Comparison of ENCODE assay signal across 8 mouse cellular contexts in the genomic region with DNA sequence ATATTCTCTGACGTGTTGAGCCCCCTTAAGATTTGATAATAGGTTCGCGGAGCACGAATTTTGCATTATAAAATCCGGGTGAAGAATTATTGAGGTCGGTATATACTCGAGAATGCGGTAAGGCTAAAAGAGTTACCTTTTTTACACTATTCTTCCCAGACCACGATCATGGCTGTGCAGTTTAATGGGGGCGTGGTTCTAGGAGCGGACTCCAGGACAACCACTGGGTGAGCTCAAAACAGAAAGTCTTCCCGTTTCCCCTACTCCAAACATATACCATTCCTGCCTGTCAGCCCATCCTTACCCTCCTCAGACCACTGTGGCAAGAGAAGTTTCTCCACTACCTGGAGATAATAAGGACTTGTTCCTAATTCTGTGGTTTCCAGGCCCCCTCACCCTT. TPM values are rescaled to one million over a fixed set of nuclear protein-coding genes. Genes with fewer than 3 reads are reported as not detected.
DNase-seq lines count a peak whose midpoint lies in the region; ATAC-seq and TF ChIP-seq lines count a peak whose summit lies in the region.

No protein-coding gene starts in this region.

- no peak for TF ChIP-seq EP300 in MEL (IDR thresholded peaks at IDR 0.05; ENCODE audit: low read depth in 1 of 2, low read length in 2 of 2)

- no peaks in the 10 kb centered on the region for H3K9me3 ChIP-seq in heart, embryonic 13.5 days
- no peaks in the 10 kb centered on the region for H3K9me3 ChIP-seq in MEL (replicated peaks; ENCODE audit: insufficient read depth, low read length)

- H3K79me2 ChIP-seq in MEL (ENCODE audit: control insufficient read depth, insufficient read depth, low read length, poor library complexity) = peaks cover 13% of the 10 kb centered on the region

- TF ChIP-seq POLR2A in MEL (IDR thresholded peaks at IDR 0.05; ENCODE audit: control insufficient read depth in 1 of 2, insufficient read depth in 1 of 2, low read depth in 1 of 2, low read length in 2 of 2, poor library complexity in 1 of 2) = no peak

- intact Hi-C loops in heart, postnatal 25 days (cut with DNase I) = no loop called here

- WGBS in heart, embryonic 13.5 days = 1% methylated on average over 12 of the region's 12 CpGs

- no peak; the same call in 1 of the 2 replicates for ATAC-seq in heart, embryonic 13.5 days (ENCODE audit: extremely low read depth, insufficient number of reproducible peaks, low FRiP score, low TSS enrichment)
- 0 out of 2 replicates have a peak, but pooled peaks have one; percentile 38 for ATAC-seq in granulocyte monocyte progenitor cell, adult 5-6 weeks (replicated peaks; ENCODE audit: poor library complexity, severe bottlenecking)
- ATAC-seq in megakaryocyte progenitor cell, adult 5-6 weeks (replicated peaks; ENCODE audit: poor library complexity) = peak; percentile 29; the same call in 1 of the 2 replicates

- DNase-seq in heart, postnatal 25 days (ENCODE audit: low spot score) = no peak
- peak; percentile 60 for DNase-seq in MEL (ENCODE audit: low read depth, low spot score)
- DNase-seq in spleen, postnatal 10 days (ENCODE audit: low spot score in 2 of 2) = no peak
- no peak for DNase-seq in cerebellum, adult 8-10 months
- no peak for DNase-seq in cerebellum, postnatal 10 days

- peak overlapping the region; percentile 83 for H3K4me2 ChIP-seq in heart, embryonic 13.5 days

- H3K4me1 ChIP-seq in heart, embryonic 13.5 days = peaks cover 15% of the 10 kb centered on the region
- peaks cover 0 to 7% of the 10 kb centered on the region in 2 experiments; a peak in 1 of 4 replicates for H3K4me1 ChIP-seq in MEL (ENCODE audit: control insufficient read depth in 1 of 2, insufficient read depth in 2 of 2, low read length in 2 of 2)

- TF ChIP-seq RAD21 in MEL (IDR thresholded peaks at IDR 0.05; ENCODE audit: low read depth, low read length) = no peak

- H3K9ac ChIP-seq in heart, embryonic 13.5 days = peak overlapping the region; percentile 84
- H3K9ac ChIP-seq in MEL (ENCODE audit: control insufficient read depth, low read depth, low read length, poor library complexity, severe bottlenecking) = peak overlapping the region; percentile 91

- H3K4me3 ChIP-seq in heart, embryonic 13.5 days = peak overlapping the region; percentile 65
- peak overlapping the region; percentile 87 to 89 for H3K4me3 ChIP-seq in MEL (ENCODE audit: control insufficient read depth in 1 of 2, insufficient read depth in 1 of 2, low read depth in 2 of 2, low read length in 2 of 2)

- H3K27ac ChIP-seq in heart, embryonic 13.5 days (replicated peaks) = no peak overlapping the region
- peak overlapping the region; percentile 59; the same call in 1 of the 2 replicates for H3K27ac ChIP-seq in MEL (ENCODE audit: control insufficient read depth, low read depth, low read length)

- no peaks in the 10 kb centered on the region for H3K27me3 ChIP-seq in heart, embryonic 13.5 days (replicated peaks)
- H3K27me3 ChIP-seq in MEL (ENCODE audit: control insufficient read depth in 1 of 2, insufficient read depth in 2 of 2, low read length in 2 of 2) = no peaks in the 10 kb centered on the region

- H3K36me3 ChIP-seq in heart, embryonic 13.5 days = peaks cover 35% of the 10 kb centered on the region
- peaks cover 3 to 5% of the 10 kb centered on the region in 2 experiments; a peak in 3 of 4 replicates for H3K36me3 ChIP-seq in MEL (ENCODE audit: control insufficient read depth in 1 of 2, insufficient read depth in 2 of 2, low read length in 2 of 2)

- TF ChIP-seq CTCF in MEL (IDR thresholded peaks at IDR 0.05 in 2 of 3, conservative IDR thresholded peaks at IDR 0.05 in 1 of 3; ENCODE audit: control insufficient read depth in 1 of 3, insufficient read depth in 1 of 3, low read depth in 2 of 3, low read length in 3 of 3, poor library complexity in 1 of 3, severe bottlenecking in 1 of 3) = no peak; a peak in 1 of 6 replicates

TF ChIP-seq in MEL, 35 proteins besides CTCF, POLR2A, EP300 and RAD21 (continues in another document):
- no peak for TF ChIP-seq CHD2 (IDR thresholded peaks at IDR 0.05; ENCODE audit: low read length)
- no peak for TF ChIP-seq ETS1 (IDR thresholded peaks at IDR 0.05; ENCODE audit: low read depth, low read length)
- no peak for TF ChIP-seq ELF1 (IDR thresholded peaks at IDR 0.05; ENCODE audit: low read depth, low read length)
- TF ChIP-seq NRF1 (IDR thresholded peaks at IDR 0.05; ENCODE audit: insufficient read depth, low read depth, low read length, poor library complexity, severe bottlenecking) = no peak
- no peak for TF ChIP-seq JUND (IDR thresholded peaks at IDR 0.05; ENCODE audit: low read depth, low read length)
- no peak for TF ChIP-seq CHD1 (IDR thresholded peaks at IDR 0.05; ENCODE audit: low read depth, low read length)
- TF ChIP-seq MXI1 (IDR thresholded peaks at IDR 0.05; ENCODE audit: low read depth, low read length) = no peak; the same call in 1 of the 2 replicates
- no peak for TF ChIP-seq MAX (IDR thresholded peaks at IDR 0.05; ENCODE audit: low read length)
- no peak for TF ChIP-seq RCOR1 (IDR thresholded peaks at IDR 0.05; ENCODE audit: low read depth, low read length)
- TF ChIP-seq MYB (IDR thresholded peaks at IDR 0.05; ENCODE audit: low read depth, low read length) = no peak
- no peak for TF ChIP-seq TBP (IDR thresholded peaks at IDR 0.05; ENCODE audit: low read depth, low read length)
- TF ChIP-seq MYC (IDR thresholded peaks at IDR 0.05; ENCODE audit: low read depth, low read length) = no peak
- no peak for TF ChIP-seq GABPA (IDR thresholded peaks at IDR 0.05; ENCODE audit: low read depth, low read length)
- no peak for TF ChIP-seq USF2 (IDR thresholded peaks at IDR 0.05; ENCODE audit: borderline replicate concordance in 1 of 2, insufficient read depth in 1 of 2, low read depth in 1 of 2, low read length in 2 of 2)
- no peak for TF ChIP-seq E2F4 (IDR thresholded peaks at IDR 0.05; ENCODE audit: borderline replicate concordance, low read depth, low read length)
- no peak for TF ChIP-seq UBTF (IDR thresholded peaks at IDR 0.05; ENCODE audit: borderline replicate concordance, insufficient read depth, low read depth, low read length)
- TF ChIP-seq TAL1 (IDR thresholded peaks at IDR 0.05; ENCODE audit: low read length) = no peak

RNA-seq across cellular contexts. Expression of a gene that starts 0.6 kb away (rescaled TPM):
- polyA plus RNA-seq in heart, embryonic 13.5 days (2015; fragmentation: Nextera tagmentation; extraction: Ambion mirVana) = 636 and 691 TPM in 2 replicates
- total RNA-seq in heart, postnatal 25 days (2021) = 100 to 1,000 TPM; 227 to 230 TPM
- 602 and 671 TPM in 2 replicates for total RNA-seq in MEL (2012; rRNA removed)
- polyA plus RNA-seq in MEL (2012; ENCODE audit: insufficient read depth in 1 of 2, insufficient read length in 2 of 2, low read depth in 1 of 2, low replicate concordance in 2 of 2, missing spikeins in 1 of 2) = 100 to 1,000 TPM in 1 of 2 experiments, not detected in 1; 462 TPM
- total RNA-seq in granulocyte monocyte progenitor cell, adult 5-6 weeks (2014; fragmentation: Nextera tagmentation) = 243 and 281 TPM in 2 replicates
- 290 and 384 TPM in 2 replicates for total RNA-seq in granulocyte monocyte progenitor cell, adult 5-6 weeks (2017)
- total RNA-seq in megakaryocyte progenitor cell, adult 5-6 weeks (2015) = 141 and 153 TPM in 2 replicates
- 272 and 309 TPM in 2 replicates for total RNA-seq in megakaryocyte progenitor cell, adult 5-6 weeks (2017)

RNA-seq across cellular contexts. Expression of a gene that starts 6.7 kb away (rescaled TPM):
- polyA plus RNA-seq in heart, embryonic 13.5 days (2015; fragmentation: Nextera tagmentation; extraction: Ambion mirVana) = 0.12 and 0.99 TPM in 2 replicates
- total RNA-seq in heart, postnatal 25 days (2021) = not detected
- total RNA-seq in MEL (2012; rRNA removed) = not detected in 2 replicates
- under 1 TPM in 1 of 2 experiments, not detected in 1; 0.06 TPM for polyA plus RNA-seq in MEL (2012; ENCODE audit: insufficient read depth in 1 of 2, insufficient read length in 2 of 2, low read depth in 1 of 2, low replicate concordance in 2 of 2, missing spikeins in 1 of 2)
- not detected in 2 replicates for total RNA-seq in granulocyte monocyte progenitor cell, adult 5-6 weeks (2014; fragmentation: Nextera tagmentation)
- not detected in 2 replicates for total RNA-seq in granulocyte monocyte progenitor cell, adult 5-6 weeks (2017)
- total RNA-seq in megakaryocyte progenitor cell, adult 5-6 weeks (2015) = not detected in 2 replicates
- total RNA-seq in megakaryocyte progenitor cell, adult 5-6 weeks (2017) = not detected in 2 replicates

RNA-seq across cellular contexts. Expression of a gene that starts 7.0 kb away (rescaled TPM):
- polyA plus RNA-seq in heart, embryonic 13.5 days (2015; fragmentation: Nextera tagmentation; extraction: Ambion mirVana) = not detected in 2 replicates
- not detected for total RNA-seq in heart, postnatal 25 days (2021)
- not detected in 2 replicates for total RNA-seq in MEL (2012; rRNA removed)
- not detected for polyA plus RNA-seq in MEL (2012; ENCODE audit: insufficient read depth in 1 of 2, insufficient read length in 2 of 2, low read depth in 1 of 2, low replicate concordance in 2 of 2, missing spikeins in 1 of 2)
- total RNA-seq in granulocyte monocyte progenitor cell, adult 5-6 weeks (2014; fragmentation: Nextera tagmentation) = not detected in 2 replicates
- not detected in 2 replicates for total RNA-seq in granulocyte monocyte progenitor cell, adult 5-6 weeks (2017)
- total RNA-seq in megakaryocyte progenitor cell, adult 5-6 weeks (2015) = not detected in 2 replicates
- not detected in 2 replicates for total RNA-seq in megakaryocyte progenitor cell, adult 5-6 weeks (2017)

RNA-seq across cellular contexts. Expression of a gene that starts 11.3 kb away (rescaled TPM):
- 0.31 TPM in 1 of 2 replicates, not detected in the other for polyA plus RNA-seq in heart, embryonic 13.5 days (2015; fragmentation: Nextera tagmentation; extraction: Ambion mirVana)
- not detected for total RNA-seq in heart, postnatal 25 days (2021)
- total RNA-seq in MEL (2012; rRNA removed) = not detected in 2 replicates
- polyA plus RNA-seq in MEL (2012; ENCODE audit: insufficient read depth in 1 of 2, insufficient read length in 2 of 2, low read depth in 1 of 2, low replicate concordance in 2 of 2, missing spikeins in 1 of 2) = not detected
- total RNA-seq in granulocyte monocyte progenitor cell, adult 5-6 weeks (2014; fragmentation: Nextera tagmentation) = not detected in 2 replicates
- total RNA-seq in granulocyte monocyte progenitor cell, adult 5-6 weeks (2017) = not detected in 2 replicates
- not detected in 2 replicates for total RNA-seq in megakaryocyte progenitor cell, adult 5-6 weeks (2015)
- total RNA-seq in megakaryocyte progenitor cell, adult 5-6 weeks (2017) = not detected in 2 replicates

RNA-seq across cellular contexts. Expression of a gene that starts 14.1 kb away (rescaled TPM):
- 9.3 and 11.2 TPM in 2 replicates for polyA plus RNA-seq in heart, embryonic 13.5 days (2015; fragmentation: Nextera tagmentation; extraction: Ambion mirVana)
- total RNA-seq in heart, postnatal 25 days (2021) = 1 to 10 TPM; 6.5 to 7.4 TPM
- total RNA-seq in MEL (2012; rRNA removed) = 0.07 and 0.15 TPM in 2 replicates
- under 1 TPM in 1 of 2 experiments, not detected in 1; 0.39 TPM for polyA plus RNA-seq in MEL (2012; ENCODE audit: insufficient read depth in 1 of 2, insufficient read length in 2 of 2, low read depth in 1 of 2, low replicate concordance in 2 of 2, missing spikeins in 1 of 2)
- 0.99 and 6.2 TPM in 2 replicates for total RNA-seq in granulocyte monocyte progenitor cell, adult 5-6 weeks (2014; fragmentation: Nextera tagmentation)
- 0.10 and 0.26 TPM in 2 replicates for total RNA-seq in granulocyte monocyte progenitor cell, adult 5-6 weeks (2017)
- total RNA-seq in megakaryocyte progenitor cell, adult 5-6 weeks (2015) = 0.07 and 0.90 TPM in 2 replicates
- 0.25 and 0.81 TPM in 2 replicates for total RNA-seq in megakaryocyte progenitor cell, adult 5-6 weeks (2017)
